17 mouse cellular contexts compared by ENCODE assay signal in the genomic region with DNA sequence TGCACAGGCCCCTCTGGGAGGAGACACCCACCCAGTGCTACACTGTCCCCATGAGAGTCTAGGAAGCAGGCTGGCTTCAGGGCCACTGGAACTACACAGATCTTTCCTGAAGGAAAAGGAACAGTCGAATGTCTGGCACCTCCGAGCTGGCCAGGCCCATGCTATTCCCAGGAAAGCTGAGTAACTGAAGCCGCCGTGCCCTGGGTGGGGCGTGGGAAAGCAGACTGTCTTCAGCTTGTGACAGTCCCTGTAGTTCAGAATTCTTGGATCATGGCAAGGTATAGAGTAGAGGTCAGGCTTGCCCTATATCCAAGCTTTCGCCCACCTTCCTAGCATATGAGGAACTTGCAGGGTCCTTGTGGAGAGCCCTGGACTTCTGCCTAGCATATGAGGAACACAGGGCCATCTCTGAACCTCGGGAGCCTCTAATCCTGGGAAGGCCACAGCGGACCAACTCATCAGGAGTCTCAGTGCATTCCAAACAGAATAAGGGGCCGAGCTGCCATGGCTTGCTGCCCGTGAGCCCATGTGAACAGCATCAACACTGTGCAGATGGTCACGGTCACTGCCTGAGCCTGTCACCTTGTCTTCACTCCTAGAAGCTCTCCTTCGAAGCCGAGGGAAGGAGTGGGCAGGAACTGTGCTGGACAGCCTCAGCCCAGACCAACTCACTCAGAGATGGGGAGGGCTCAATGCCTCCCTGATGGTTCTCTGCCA. TPM values are rescaled to one million over a fixed set of nuclear protein-coding genes. Genes with fewer than 3 reads are reported as not detected.
A peak's percentile ranks its signal among the peaks of the same experiment; 100 is the strongest.
DNase-seq lines count a peak whose midpoint lies in the region; ATAC-seq lines count a peak whose summit lies in the region.
"Had no signal": no experiment of that assay in that cellular context is flagged by ENCODE, and none has a peak within 500 bp of the region (broad histone marks: within the 10 kb centered on the region; RNA-seq: fewer than 3 reads in every experiment).

No protein-coding gene starts in this region.

- H3K4me3 ChIP-seq in heart, embryonic 15.5 days: no peak overlapping the region
- no peak overlapping the region for H3K4me3 ChIP-seq in embryonic facial prominence, embryonic 14.5 days (ENCODE audit: low read depth, low read length)
- H3K4me3 ChIP-seq: hindbrain, embryonic 13.5 days; liver, embryonic 12.5 days; myocyte; stomach, embryonic 15.5 days had no signal

- 74% methylated on average over 13 of the region's 13 CpGs for WGBS in heart, embryonic 15.5 days
- 65% methylated on average over 13 of the region's 13 CpGs for WGBS in embryonic facial prominence, embryonic 14.5 days

- peaks cover 40% of the 10 kb centered on the region for H3K36me3 ChIP-seq in heart, embryonic 15.5 days
- peaks cover 49% of the 10 kb centered on the region for H3K36me3 ChIP-seq in embryonic facial prominence, embryonic 14.5 days (ENCODE audit: control insufficient read depth, insufficient read depth, low read length)

- no peak overlapping the region for H3K4me2 ChIP-seq in heart, embryonic 15.5 days
- H3K4me2 ChIP-seq in embryonic facial prominence, embryonic 14.5 days (ENCODE audit: low read depth, low read length): no peak overlapping the region
- H3K4me2 ChIP-seq: hindbrain, embryonic 13.5 days; liver, embryonic 12.5 days; stomach, embryonic 15.5 days had no signal

- 0 out of 2 replicates have a peak, but pooled peaks have one; percentile 48 for ATAC-seq in heart, embryonic 15.5 days (replicated peaks; ENCODE audit: insufficient number of reproducible peaks, insufficient read depth, low FRiP score, low read depth)
- peak; percentile 29; the same call in 1 of the 2 replicates for ATAC-seq in cerebellum, adult (ENCODE audit: insufficient number of reproducible peaks, low FRiP score, low TSS enrichment)
- peak; percentile 55; the same call in 1 of the 2 replicates for ATAC-seq in embryonic facial prominence, embryonic 14.5 days (ENCODE audit: low read depth)
- ATAC-seq: activated CD4-positive, CD25-positive, alpha-beta regulatory T cell, adult 4 months; liver, embryonic 12.5 days; lung, postnatal 0 days had no signal

- no peak overlapping the region for H3K9ac ChIP-seq in heart, embryonic 15.5 days
- H3K9ac ChIP-seq in embryonic facial prominence, embryonic 14.5 days (ENCODE audit: low read depth, low read length): 0 out of 2 replicates have a peak overlapping the region, but pooled peaks have one; percentile 20
- H3K9ac ChIP-seq: hindbrain, embryonic 13.5 days; liver, embryonic 12.5 days; stomach, embryonic 15.5 days had no signal

- H3K4me1 ChIP-seq in heart, embryonic 15.5 days (replicated peaks): peaks cover 11% of the 10 kb centered on the region
- peaks cover 43% of the 10 kb centered on the region for H3K4me1 ChIP-seq in embryonic facial prominence, embryonic 14.5 days (ENCODE audit: control insufficient read depth, insufficient read depth, low read length)
- H3K4me1 ChIP-seq: liver, embryonic 12.5 days; stomach, embryonic 15.5 days had no signal

- DNase-seq in heart, postnatal 25 days (ENCODE audit: low spot score): no peak
- DNase-seq in cerebellum, adult 8-10 months: peak; percentile 58
- no peak for DNase-seq in embryonic facial prominence, embryonic 14.5 days (ENCODE audit: low spot score)
- no peak for DNase-seq in thymus, postnatal 36 days
- no peak for DNase-seq in kidney, adult 8-10 months
- DNase-seq: kidney, postnatal 14 days; layer of hippocampus, postnatal 36 days; right cerebral cortex, postnatal 4 days; thymus, postnatal 25 days had no signal

- intact Hi-C loops in heart, postnatal 25 days (cut with DNase I): no loop called here

- H3K27ac ChIP-seq in heart, embryonic 15.5 days: no peak overlapping the region
- H3K27ac ChIP-seq in embryonic facial prominence, embryonic 14.5 days (replicated peaks; ENCODE audit: low read depth, low read length): peak overlapping the region; percentile 75
- H3K27ac ChIP-seq: hindbrain, embryonic 13.5 days; liver, embryonic 12.5 days; stomach, embryonic 15.5 days had no signal

- H3K9me3 ChIP-seq in heart, embryonic 15.5 days (replicated peaks): no peaks in the 10 kb centered on the region
- no peaks in the 10 kb centered on the region for H3K9me3 ChIP-seq in embryonic facial prominence, embryonic 14.5 days (ENCODE audit: control insufficient read depth, low read length)
- H3K9me3 ChIP-seq: hindbrain, embryonic 13.5 days; liver, embryonic 12.5 days; stomach, embryonic 15.5 days had no signal

- H3K27me3 ChIP-seq in heart, embryonic 15.5 days: no peaks in the 10 kb centered on the region
- H3K27me3 ChIP-seq in embryonic facial prominence, embryonic 14.5 days (replicated peaks; ENCODE audit: control insufficient read depth, insufficient read depth, low read length): no peaks in the 10 kb centered on the region
- H3K27me3 ChIP-seq: hindbrain, embryonic 13.5 days; liver, embryonic 12.5 days; stomach, embryonic 15.5 days had no signal

RNA-seq across cellular contexts. Expression of a gene that starts 44.6 kb away (rescaled TPM):
- polyA plus RNA-seq in heart, embryonic 15.5 days (2015; fragmentation: Nextera tagmentation; extraction: Ambion mirVana): 6.8 and 9.6 TPM in 2 replicates
- total RNA-seq in heart, postnatal 25 days (2021): 1 to 10 TPM; 6.4 to 6.6 TPM
- polyA plus RNA-seq in embryonic facial prominence, embryonic 14.5 days (2014; fragmentation: Nextera tagmentation; extraction: Ambion mirVana): 10.9 and 12.3 TPM in 2 replicates

RNA-seq across cellular contexts. Expression of a gene that starts 44.6 kb away (rescaled TPM):
- 58.1 and 76.7 TPM in 2 replicates for polyA plus RNA-seq in heart, embryonic 15.5 days (2015; fragmentation: Nextera tagmentation; extraction: Ambion mirVana)
- 10 to 100 TPM; 42.6 to 46.8 TPM for total RNA-seq in heart, postnatal 25 days (2021)
- 68.6 and 78.9 TPM in 2 replicates for polyA plus RNA-seq in embryonic facial prominence, embryonic 14.5 days (2014; fragmentation: Nextera tagmentation; extraction: Ambion mirVana)
